Mouse (Mus musculus): Measurements from ENCODE around the gene Ubl4b.

- no peak for TF ChIP-seq CTCF (conservative IDR thresholded peaks at IDR 0.05; ENCODE audit: insufficient read depth, insufficient read length, low read depth, low read length)
- TF ChIP-seq POLR2A (IDR thresholded peaks at IDR 0.05; ENCODE audit: low read depth, low read length): no peak
Measured at GRCm38 (mm10) chr3:107506531-107506930, 48.3 kb downstream of the Ubl4b start.
